Mouse (Mus musculus) left cerebral cortex, postnatal 10 days (tissue): ENCODE results near the gene Acta1. TPM values are rescaled to one million over a fixed set of nuclear protein-coding genes. Genes with fewer than 3 reads are reported as not detected.

Experiments
- DNase-seq, 2 experiments: peaks; one replicate each; pipeline ENCODE4 v3.0.0; 2021 to 2022; ENCODE audit warnings: low spot score in 2 of 2, mixed read lengths in 1 of 2; ENCODE audit errors: extremely low spot score in 1 of 2
- intact Hi-C: fragments of 180-260 bp; cut with DNase I; formaldehyde crosslinking; loops from one replicate; pipeline ENCODE4 v1.15.1; 2025
- total RNA-seq, 2 experiments: library from RNA; stranded (reverse); gene quantifications; 2 replicates each; pipeline ENCODE4 v1.2.3; 2021

The Acta1 gene
- total RNA-seq, 2 experiments from 2014 or later: 7.1 to 8.7 TPM

DNA sequence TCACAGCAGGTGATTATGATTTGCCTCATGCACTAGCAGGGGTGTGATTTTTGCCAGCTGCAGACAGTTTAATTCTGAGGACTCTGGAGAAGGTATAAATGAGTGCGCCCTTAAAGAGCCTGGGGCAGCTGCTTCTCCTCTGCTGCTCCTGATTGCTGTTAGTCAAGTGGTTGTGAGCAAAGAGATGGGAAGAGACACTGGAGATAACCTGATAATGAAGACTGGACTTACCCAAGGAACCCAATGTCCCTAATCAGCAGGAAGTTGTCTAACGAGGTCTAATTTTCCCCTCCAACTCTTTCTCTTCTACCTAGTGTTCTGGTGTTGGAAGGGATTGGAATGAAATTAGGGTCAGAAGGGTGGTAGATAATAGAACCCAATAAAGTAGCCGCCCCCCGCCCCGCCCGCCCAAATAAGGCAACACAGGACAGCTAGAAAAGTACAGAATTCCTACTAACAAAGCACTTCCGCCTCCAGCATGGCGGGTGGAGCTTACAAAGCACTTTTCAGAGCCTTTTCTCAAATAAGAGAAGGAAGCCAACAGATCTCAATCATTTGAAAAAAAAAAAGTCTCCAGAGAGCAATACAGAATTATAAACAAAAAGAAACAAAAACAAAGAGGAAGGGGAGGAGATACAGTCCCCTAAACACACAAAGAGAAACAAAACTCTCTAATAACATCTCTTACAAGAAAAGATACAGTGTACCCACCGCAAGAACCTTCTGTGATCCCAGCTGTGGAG, 39.6 kb downstream of the Acta1 start:
- intact Hi-C loops: loop anchor here (5.0 kb wide), 1 partner anchor 37 kb away; the partner anchor contains the start of gene Acta1
- no peak for DNase-seq

DNA sequence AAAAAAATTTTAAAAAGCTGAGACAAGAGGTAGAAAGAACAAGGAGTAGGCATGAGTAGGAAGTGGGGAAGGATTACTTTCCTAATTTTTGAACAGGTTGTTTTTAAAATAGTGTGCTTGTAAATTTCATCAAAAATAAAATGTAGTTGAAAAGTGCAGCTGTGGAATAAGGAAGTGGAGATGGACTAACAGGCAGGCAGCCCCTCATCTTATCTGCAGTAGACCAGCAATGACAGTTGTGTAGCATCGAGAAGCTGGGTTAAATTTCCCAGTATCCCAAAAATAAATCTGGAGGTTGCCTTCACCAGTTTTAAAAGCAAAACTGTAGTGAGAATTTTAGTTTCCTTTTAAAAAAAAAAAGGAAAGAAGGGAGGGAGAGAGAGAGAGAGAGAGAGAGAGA, 40.3 kb downstream of the Acta1 start:
- intact Hi-C loops: no loop called here
- no peak for DNase-seq

DNA sequence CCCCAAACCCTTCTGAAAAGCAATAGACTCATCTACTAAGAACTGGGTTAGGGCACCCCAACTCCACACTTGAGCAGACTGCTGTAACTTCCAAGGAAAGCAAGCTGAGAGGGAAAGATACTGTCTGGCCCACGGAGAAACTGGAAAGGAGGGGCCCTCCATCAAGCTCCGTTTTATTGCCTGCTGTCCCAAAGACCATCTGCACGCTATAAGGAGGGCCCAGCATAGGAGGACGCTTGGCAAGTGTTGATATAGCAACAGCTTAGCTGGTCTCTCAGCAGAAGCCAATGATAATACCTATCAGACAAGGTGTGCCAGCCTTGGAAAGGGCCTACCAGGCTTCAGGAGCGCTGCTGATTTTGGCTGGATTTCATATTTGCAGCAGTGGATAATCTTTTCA, 43.0 kb downstream of the Acta1 start:
- intact Hi-C loops: no loop called here
- no peak for DNase-seq

DNA sequence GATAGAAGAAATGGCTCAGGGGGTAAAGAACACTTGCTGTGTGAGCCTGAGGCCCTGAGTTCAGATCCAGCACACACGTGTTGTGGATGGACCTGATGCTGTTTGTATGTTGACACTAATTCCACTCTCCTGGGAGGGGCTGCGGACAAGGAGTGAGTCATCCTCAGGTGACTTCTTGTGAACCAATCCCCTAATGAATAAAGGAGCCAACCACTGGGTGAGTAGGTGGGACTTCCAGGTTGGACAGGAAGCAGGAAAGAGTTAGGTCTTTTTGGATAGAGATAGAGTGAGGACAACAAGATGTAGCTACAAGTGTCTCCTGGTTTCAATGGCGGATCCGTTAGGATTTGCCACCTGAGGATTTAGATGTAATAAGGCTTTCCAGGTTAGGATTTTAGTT, 45.2 kb downstream of the Acta1 start:
- intact Hi-C loops: no loop called here
- no peak for DNase-seq

DNA sequence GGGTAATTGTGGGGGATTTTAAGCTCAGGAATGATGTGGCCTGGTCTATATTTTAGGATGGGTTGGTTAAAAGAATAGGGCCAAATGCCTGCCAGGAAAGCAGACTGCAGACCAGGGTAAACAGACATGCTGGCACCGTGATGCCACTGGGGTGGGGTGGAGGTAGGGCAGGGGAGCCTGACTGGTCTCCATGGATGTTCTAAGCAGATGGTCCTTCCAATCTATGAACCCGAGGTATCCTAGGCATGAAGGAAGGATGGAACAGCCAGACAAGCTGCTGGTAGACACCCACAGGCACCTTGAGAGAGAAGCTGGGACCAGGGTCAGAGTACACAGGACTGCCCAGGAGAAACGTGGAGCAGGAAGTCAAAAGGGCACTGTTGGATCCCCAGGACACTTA, 47.0 kb downstream of the Acta1 start:
- intact Hi-C loops: no loop called here
- DNase-seq: no peak

DNA sequence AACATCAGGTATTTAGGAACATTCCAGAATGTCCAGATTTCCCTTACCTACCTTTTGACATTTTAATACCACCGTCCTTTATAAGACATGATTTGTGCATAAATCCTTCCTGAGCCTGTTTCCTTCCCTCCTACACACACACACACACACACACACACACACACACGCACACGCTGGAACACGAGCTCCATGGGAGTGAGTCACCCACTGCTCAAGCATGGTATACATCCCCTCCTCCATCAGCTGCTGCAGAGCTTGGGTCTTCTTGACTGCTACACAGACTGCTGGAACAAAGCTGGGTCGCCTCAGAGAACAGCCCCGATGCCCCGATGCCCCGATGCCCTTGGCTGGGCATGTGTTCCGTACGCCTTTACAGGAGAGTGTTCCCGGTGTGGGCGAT, 48.0 kb downstream of the Acta1 start:
- intact Hi-C loops: no loop called here
- no peak for DNase-seq

DNA sequence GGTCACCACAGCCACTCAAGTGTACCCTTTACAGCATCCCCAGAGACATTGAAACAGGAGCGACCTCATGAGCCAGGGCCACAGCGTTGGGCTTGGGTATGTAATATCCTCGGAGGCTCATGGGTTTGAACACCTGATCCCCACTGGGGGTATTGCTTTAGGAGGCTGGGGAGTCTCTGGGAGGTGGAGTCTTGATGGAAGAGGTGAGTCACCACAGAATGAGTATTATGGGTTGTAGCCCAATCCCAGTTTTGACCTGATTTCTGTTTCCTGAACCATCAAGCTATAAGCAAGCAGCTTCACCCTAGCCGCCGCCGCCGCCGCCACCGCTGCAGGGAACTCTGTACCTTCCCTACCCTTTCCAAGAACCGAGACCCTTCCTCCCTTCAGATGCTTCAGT, 48.6 kb downstream of the Acta1 start:
- no peak for DNase-seq
- intact Hi-C loops: no loop called here

DNA sequence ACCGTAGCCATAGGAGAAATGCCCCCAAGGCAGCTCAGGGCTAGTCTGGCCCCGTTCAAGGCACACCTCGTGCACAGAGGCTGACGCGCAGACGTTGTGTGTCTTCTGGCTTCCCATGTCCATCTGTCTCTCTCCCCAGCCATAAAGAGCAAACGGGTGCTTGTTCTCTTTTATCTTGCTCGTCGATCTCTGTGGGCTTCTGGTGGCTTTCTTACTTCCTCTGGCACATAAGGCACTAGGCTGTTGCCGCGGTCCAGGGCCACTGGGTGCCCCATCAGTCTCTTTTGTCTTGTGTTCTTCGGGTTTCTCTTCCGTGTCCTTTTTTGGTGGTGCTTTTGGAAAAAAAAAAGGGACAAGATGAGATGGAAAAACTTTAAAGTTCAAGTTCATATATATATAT, 49.4 kb downstream of the Acta1 start:
- intact Hi-C loops: no loop called here
- no peak for DNase-seq

DNA sequence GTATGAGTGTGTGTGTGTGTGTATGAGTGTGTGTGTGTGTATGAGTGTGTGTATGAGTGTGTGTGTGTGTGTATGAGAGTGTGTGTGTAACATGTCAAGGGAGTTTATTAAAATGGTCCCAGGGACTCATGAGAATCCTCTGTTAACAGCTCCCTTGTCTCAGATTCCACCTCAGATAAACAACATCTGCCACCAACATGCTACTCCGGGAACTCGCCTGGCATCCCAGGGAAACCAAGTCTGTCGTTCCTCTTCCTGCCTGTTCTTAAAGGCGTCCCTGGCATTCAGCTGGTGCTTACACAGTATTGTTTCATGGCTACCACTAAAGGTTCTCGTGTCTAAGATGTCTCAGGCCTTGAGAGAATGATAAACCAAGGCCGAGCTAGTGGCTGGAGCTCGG, 50.2 kb downstream of the Acta1 start:
- intact Hi-C loops: no loop called here
- no peak for DNase-seq

DNA sequence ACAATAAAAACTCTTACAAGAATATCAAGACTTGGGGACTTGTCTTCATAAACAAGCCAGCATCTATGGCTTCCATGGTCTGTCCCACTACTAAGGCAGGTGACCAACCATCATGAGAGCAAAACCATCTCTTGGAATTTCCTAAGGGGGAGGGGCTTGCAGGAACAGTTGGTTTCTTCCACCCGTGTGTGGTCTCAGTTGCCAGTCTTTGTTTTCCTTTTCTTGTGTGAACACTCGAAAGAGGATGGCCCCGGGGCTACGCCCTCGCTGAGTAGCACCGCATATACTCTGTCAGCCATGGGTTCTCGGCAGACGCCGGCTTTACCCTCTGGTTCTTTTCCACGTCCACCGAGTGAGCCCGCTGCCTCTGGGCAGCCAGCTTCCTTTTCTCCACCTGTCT, 52.5 kb downstream of the Acta1 start:
- DNase-seq: no peak

More for the DNA sequence above, 52.5 kb downstream of the Acta1 start:
- intact Hi-C loops: no loop called here

Other genes with a start within 250 kb of the Acta1 start
- 10 to 100 TPM; 55.4 to 56.1 TPM for gene Rhou, start 240.8 kb downstream of the Acta1 start, total RNA-seq
- gene Rab4a, start 88.8 kb downstream of the Acta1 start, total RNA-seq: 10 to 100 TPM; 61.3 to 63.1 TPM
- gene Ccsap, start 34.5 kb downstream of the Acta1 start, total RNA-seq: 10 to 100 TPM; 54.9 to 57.0 TPM
- gene Nup133, start 54.5 kb upstream of the Acta1 start, total RNA-seq: 10 to 100 TPM; 24.8 to 25.4 TPM
- 10 to 100 TPM; 16.4 to 20.0 TPM for gene Abcb10, start 88.4 kb upstream of the Acta1 start, total RNA-seq
- gene Taf5l, start 126.6 kb upstream of the Acta1 start, total RNA-seq: 10 to 100 TPM; 23.7 to 25.2 TPM
- 10 to 100 TPM; 11.3 to 11.5 TPM for gene Urb2, start 126.8 kb upstream of the Acta1 start, total RNA-seq